Mouse (Mus musculus) MEL (cell line): ENCODE measurements around the gene 4930539E08Rik. TPM values are rescaled to one million over a fixed set of nuclear protein-coding genes. Genes with fewer than 3 reads are reported as not detected.

Experiments used
- DNase-seq: peaks from one replicate; pipeline ENCODE4 v3.0.0; 2011; ENCODE audit warnings: low read depth, low spot score
- H3K27ac ChIP-seq: 2 replicates; pipeline ENCODE4 v1.5.1; 2012; ENCODE audit warnings: low read depth, mild to moderate bottlenecking, control low read depth, low read length, moderate library complexity; ENCODE audit not compliant: control insufficient read depth
- H3K27me3 ChIP-seq, 2 experiments: fragments of 150-350 bp in 1 of 2; sonication (generic) in 1 of 2; 2 replicates each; pipeline ENCODE4 v1.6.1; 2012; ENCODE audit warnings: low read length in 2 of 2, mild to moderate bottlenecking in 2 of 2, improper control_type of control experiment in 1 of 2, moderate library complexity in 1 of 2; ENCODE audit not compliant: insufficient read depth in 2 of 2, control insufficient read depth in 1 of 2
- H3K36me3 ChIP-seq, 2 experiments: 2 replicates each; pipeline ENCODE4 v1.6.1; 2012 to 2014; ENCODE audit warnings: low read length in 2 of 2, improper control_type of control experiment in 1 of 2, inconsistent platforms in 1 of 2, mild to moderate bottlenecking in 1 of 2; ENCODE audit not compliant: insufficient read depth in 2 of 2, control insufficient read depth in 1 of 2
- H3K4me1 ChIP-seq, 2 experiments: fragments of 150-350 bp in 1 of 2; sonication (generic) in 1 of 2; 2 replicates each; pipeline ENCODE4 v1.6.1; 2012; ENCODE audit warnings: low read length in 2 of 2, improper control_type of control experiment in 1 of 2, mild to moderate bottlenecking in 1 of 2; ENCODE audit not compliant: insufficient read depth in 2 of 2, control insufficient read depth in 1 of 2
- H3K4me3 ChIP-seq, 2 experiments: fragments of 150-350 bp in 1 of 2; sonication (generic) in 1 of 2; 2 replicates each; pipeline ENCODE4 v1.5.1; 2012; ENCODE audit warnings: low read depth in 2 of 2, low read length in 2 of 2, mild to moderate bottlenecking in 2 of 2, moderate library complexity in 2 of 2, control low read depth in 1 of 2, improper control_type of control experiment in 1 of 2; ENCODE audit not compliant: control insufficient read depth in 1 of 2, insufficient read depth in 1 of 2
- H3K79me2 ChIP-seq: 2 replicates; pipeline ENCODE4 v1.6.1; 2012; ENCODE audit warnings: mild to moderate bottlenecking, low read length, moderate library complexity; ENCODE audit not compliant: control insufficient read depth, poor library complexity, insufficient read depth
- H3K9ac ChIP-seq: 2 replicates; pipeline ENCODE4 v1.6.1; 2012; ENCODE audit warnings: low read depth, mild to moderate bottlenecking, control low read depth, low read length, moderate library complexity; ENCODE audit not compliant: control insufficient read depth, poor library complexity, severe bottlenecking
- H3K9me3 ChIP-seq: fragments of 150-350 bp; sonication (generic); replicated peaks from 2 replicates; pipeline ENCODE4 v1.6.1; 2012; ENCODE audit warnings: mild to moderate bottlenecking, low read length, improper control_type of control experiment, moderate library complexity; ENCODE audit not compliant: insufficient read depth
- BHLHE40 ChIP-seq: IDR thresholded peaks from 2 replicates; pipeline ENCODE4 v1.6.1; 2012; ENCODE audit warnings: low read depth, mild to moderate bottlenecking, inconsistent platforms, low read length, improper control_type of control experiment, borderline replicate concordance
- CHD1 ChIP-seq: IDR thresholded peaks from 2 replicates; pipeline ENCODE4 v1.6.1; 2012; ENCODE audit warnings: low read depth, mild to moderate bottlenecking, inconsistent platforms, low read length, improper control_type of control experiment
- CHD2 ChIP-seq: IDR thresholded peaks from 2 replicates; pipeline ENCODE4 v1.6.1; 2011; ENCODE audit warnings: low read length, improper control_type of control experiment
- CTCF ChIP-seq, 3 experiments: IDR thresholded peaks in 2 of 3; conservative IDR thresholded peaks in 1 of 3; 2 replicates each; pipeline ENCODE4 v1.5.1; 2011 to 2012; ENCODE audit warnings: low read length in 3 of 3, low read depth in 2 of 3, mild to moderate bottlenecking in 2 of 3, improper control_type of control experiment in 1 of 3, inconsistent platforms in 1 of 3, mixed read lengths in 1 of 3, moderate library complexity in 1 of 3; ENCODE audit not compliant: control insufficient read depth in 1 of 3, insufficient read depth in 1 of 3, poor library complexity in 1 of 3, severe bottlenecking in 1 of 3
- ELF1 ChIP-seq: IDR thresholded peaks from 2 replicates; pipeline ENCODE4 v1.6.1; 2014; ENCODE audit warnings: low read depth, mild to moderate bottlenecking, inconsistent platforms, low read length, improper control_type of control experiment, moderate library complexity
- EP300 ChIP-seq, 2 experiments: IDR thresholded peaks; 2 replicates each; pipeline ENCODE4 v1.6.1; 2011; ENCODE audit warnings: improper control_type of control experiment in 2 of 2, low read length in 2 of 2, low read depth in 1 of 2, mild to moderate bottlenecking in 1 of 2
- ETS1 ChIP-seq: IDR thresholded peaks from 2 replicates; pipeline ENCODE4 v1.6.1; 2012; ENCODE audit warnings: low read depth, mild to moderate bottlenecking, inconsistent platforms, low read length, improper control_type of control experiment, moderate library complexity
- GATA1 ChIP-seq: IDR thresholded peaks from 2 replicates; pipeline ENCODE4 v1.6.1; 2011; ENCODE audit warnings: low read depth, low read length, improper control_type of control experiment
- HCFC1 ChIP-seq: IDR thresholded peaks from 2 replicates; pipeline ENCODE4 v1.6.1; 2012; ENCODE audit warnings: low read depth, mild to moderate bottlenecking, inconsistent platforms, low read length, improper control_type of control experiment, moderate library complexity
- JUND ChIP-seq: IDR thresholded peaks from 2 replicates; pipeline ENCODE4 v1.6.1; 2011; ENCODE audit warnings: low read depth, mild to moderate bottlenecking, improper control_type of control experiment, low read length
- KAT2A ChIP-seq: conservative IDR thresholded peaks from 2 replicates; pipeline ENCODE4 v1.6.1; 2012; ENCODE audit warnings: low read depth, low read length, improper control_type of control experiment, inconsistent platforms
- MAX ChIP-seq: IDR thresholded peaks from 2 replicates; pipeline ENCODE4 v1.6.1; 2011; ENCODE audit warnings: low read length, improper control_type of control experiment
- MAZ ChIP-seq: IDR thresholded peaks from 2 replicates; pipeline ENCODE4 v1.6.1; 2012; ENCODE audit warnings: low read depth, mild to moderate bottlenecking, inconsistent platforms, low read length, improper control_type of control experiment
- MEF2A ChIP-seq: IDR thresholded peaks from 2 replicates; pipeline ENCODE4 v1.6.1; 2014; ENCODE audit warnings: low read depth, mild to moderate bottlenecking, inconsistent platforms, low read length, improper control_type of control experiment; ENCODE audit not compliant: poor library complexity, insufficient replicate concordance, severe bottlenecking; ENCODE audit errors: extremely low read depth
- MYB ChIP-seq: IDR thresholded peaks from 2 replicates; pipeline ENCODE4 v1.6.1; 2011; ENCODE audit warnings: mild to moderate bottlenecking, low read depth, low read length, improper control_type of control experiment
- NRF1 ChIP-seq: IDR thresholded peaks from 2 replicates; pipeline ENCODE4 v1.6.1; 2014; ENCODE audit warnings: low read depth, mild to moderate bottlenecking, inconsistent platforms, low read length, improper control_type of control experiment, moderate library complexity; ENCODE audit not compliant: poor library complexity, insufficient read depth, severe bottlenecking
- POLR2A ChIP-seq, 2 experiments: IDR thresholded peaks; 2 replicates each; pipeline ENCODE4 v1.6.1; 2011 to 2012; ENCODE audit warnings: low read length in 2 of 2, mild to moderate bottlenecking in 2 of 2, control low read depth in 1 of 2, improper control_type of control experiment in 1 of 2, low read depth in 1 of 2, moderate library complexity in 1 of 2; ENCODE audit not compliant: control insufficient read depth in 1 of 2, insufficient read depth in 1 of 2, poor library complexity in 1 of 2
- POLR2AphosphoS5 ChIP-seq: IDR thresholded peaks from 2 replicates; pipeline ENCODE4 v1.6.1; 2012; ENCODE audit warnings: low read depth, borderline replicate concordance, mild to moderate bottlenecking, inconsistent platforms, low read length, moderate library complexity, mixed read lengths
- RCOR1 ChIP-seq: IDR thresholded peaks from 2 replicates; pipeline ENCODE4 v1.6.1; 2012; ENCODE audit warnings: low read depth, mild to moderate bottlenecking, inconsistent platforms, low read length, improper control_type of control experiment
- SIN3A ChIP-seq: IDR thresholded peaks from 2 replicates; pipeline ENCODE4 v1.6.1; 2012; ENCODE audit warnings: low read length, improper control_type of control experiment, inconsistent platforms
- SMC3 ChIP-seq: IDR thresholded peaks from 2 replicates; pipeline ENCODE4 v1.6.1; 2011; ENCODE audit warnings: low read depth, low read length, improper control_type of control experiment
- TAL1 ChIP-seq: IDR thresholded peaks from 2 replicates; pipeline ENCODE4 v1.6.1; 2012; ENCODE audit warnings: mild to moderate bottlenecking, inconsistent platforms, low read length, moderate library complexity, mixed read lengths
- TBP ChIP-seq: IDR thresholded peaks from 2 replicates; pipeline ENCODE4 v1.8.0; 2011; ENCODE audit warnings: low read depth, low read length, improper control_type of control experiment
- TCF12 ChIP-seq: IDR thresholded peaks from 2 replicates; pipeline ENCODE4 v1.6.1; 2014; ENCODE audit warnings: low read depth, mild to moderate bottlenecking, inconsistent platforms, low read length, improper control_type of control experiment, moderate library complexity
- UBTF ChIP-seq: IDR thresholded peaks from 2 replicates; pipeline ENCODE4 v1.6.1; 2012; ENCODE audit warnings: low read depth, mild to moderate bottlenecking, inconsistent platforms, low read length, improper control_type of control experiment, moderate library complexity, borderline replicate concordance; ENCODE audit not compliant: insufficient read depth
- USF1 ChIP-seq: IDR thresholded peaks from 2 replicates; pipeline ENCODE4 v1.6.1; 2014; ENCODE audit warnings: low read depth, mild to moderate bottlenecking, inconsistent platforms, low read length, improper control_type of control experiment, moderate library complexity
- ZKSCAN1 ChIP-seq: IDR thresholded peaks from 2 replicates; pipeline ENCODE4 v1.6.1; 2012; ENCODE audit warnings: low read depth, mild to moderate bottlenecking, inconsistent platforms, low read length, improper control_type of control experiment, moderate library complexity
- ZMIZ1 ChIP-seq: IDR thresholded peaks from 2 replicates; pipeline ENCODE4 v1.6.1; 2012; ENCODE audit warnings: low read depth, mild to moderate bottlenecking, inconsistent platforms, low read length, improper control_type of control experiment, moderate library complexity
- ZNF384 ChIP-seq: IDR thresholded peaks from 2 replicates; pipeline ENCODE4 v1.6.1; 2012; ENCODE audit warnings: low read depth, mild to moderate bottlenecking, inconsistent platforms, low read length, improper control_type of control experiment
- polyA plus RNA-seq, 2 experiments: library from polyadenylated mRNA; stranded (reverse) in 1 of 2; unstranded in 1 of 2; fragments of >175 nt in 1 of 2; fragments of >200 nt in 1 of 2; gene quantifications; 2 replicates each; pipeline versions ENCODE4 v1.2.1 to v1.2.4; 2012; ENCODE audit warnings: low replicate concordance in 2 of 2, low read depth in 1 of 2; ENCODE audit not compliant: insufficient read length in 2 of 2, insufficient read depth in 1 of 2, missing spikeins in 1 of 2
- total RNA-seq: library from RNA; depleted of rRNA; stranded (reverse); fragments of 300-350 nt; gene quantifications from 2 replicates; pipeline ENCODE4 v1.2.3, GENCODE M21; 2012

The 4930539E08Rik gene
- total and polyA plus RNA-seq, 3 experiments, result 0.01 to 0.04 TPM; not detected in 1

DNA sequence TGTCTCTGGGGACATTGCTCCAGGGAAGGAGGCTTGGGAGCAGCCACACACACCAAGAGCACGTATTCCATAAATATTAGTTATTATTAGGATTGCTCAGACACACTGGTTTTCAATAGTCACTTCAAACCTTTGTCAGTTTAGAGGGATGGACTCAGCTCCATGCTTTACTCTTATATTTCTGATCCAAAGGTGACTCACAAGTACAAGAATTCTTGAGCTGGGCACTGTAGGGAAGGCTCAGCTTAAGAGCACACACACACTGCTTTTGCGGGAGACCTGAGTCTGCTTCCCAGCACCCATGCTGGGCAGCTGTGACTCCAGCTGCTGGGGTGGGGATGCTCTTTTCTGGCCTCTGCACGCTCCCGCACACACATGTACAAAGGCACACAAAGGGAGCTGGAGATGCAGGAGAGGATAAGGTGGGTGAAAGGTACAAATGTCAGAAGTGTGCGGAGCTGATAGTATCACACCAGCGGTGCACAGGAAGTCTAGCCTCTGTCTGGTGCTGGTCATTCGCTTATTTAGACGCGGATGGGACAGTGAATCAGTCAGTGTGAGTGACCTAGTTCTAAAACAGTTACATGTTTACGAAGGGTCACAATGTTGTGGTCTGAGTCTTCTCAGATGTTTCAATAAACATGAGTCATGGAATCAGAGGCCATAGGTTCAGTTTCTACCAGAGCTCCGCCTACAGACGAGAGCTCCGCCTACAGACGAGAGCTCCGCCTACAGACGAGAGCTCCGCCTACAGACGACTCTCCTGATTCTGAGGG, 16.5 kb upstream of the 4930539E08Rik start:
- Histone ChIP-seq H3K9ac (no peak overlapping the region), H3K79me2 (no peaks in the 10 kb centered on the region; the same call in 1 of the 2 replicates)

DNA sequence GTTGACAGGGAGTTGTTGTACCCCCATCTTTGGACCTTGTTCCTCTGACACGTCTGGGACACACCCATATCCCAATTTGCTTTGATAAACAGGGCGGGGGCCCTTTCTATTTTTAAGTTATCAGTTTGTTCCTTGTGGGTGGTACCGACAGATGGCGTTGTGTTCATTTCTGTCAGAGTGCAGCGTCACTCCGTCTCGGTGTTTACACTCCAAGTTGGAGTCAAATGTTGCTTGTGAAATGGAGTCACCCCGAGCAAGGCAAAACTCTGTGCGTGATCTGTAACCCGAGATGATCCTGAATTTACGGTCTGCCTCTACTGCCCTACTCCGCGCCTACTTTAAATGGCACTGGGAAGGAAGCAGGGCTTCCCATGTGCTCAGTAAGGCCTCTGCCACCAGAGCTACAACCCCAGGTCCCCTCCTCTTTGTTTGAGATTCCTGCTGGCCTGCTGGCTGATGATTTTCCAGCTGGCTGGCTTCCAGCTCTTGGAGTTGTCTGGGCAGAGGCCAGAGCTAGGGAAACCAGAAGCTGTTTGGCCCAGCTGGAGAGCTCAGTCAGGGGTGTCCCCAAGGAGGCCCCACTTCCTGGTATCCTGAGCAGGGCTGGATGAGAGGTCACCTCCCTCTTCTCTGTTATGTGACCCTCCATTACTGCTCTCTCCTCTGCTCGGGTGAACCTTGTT, 15.4 kb upstream of the 4930539E08Rik start:
- Histone ChIP-seq H3K27me3 (no peaks in the 10 kb centered on the region), H3K27ac (peak overlapping the region; percentile 72), H3K4me3 (peak overlapping the region; percentile 32 to 39), H3K36me3 (peaks cover 0 to 10% of the 10 kb centered on the region in 2 experiments; a peak in 2 of 4 replicates), H3K79me2 (no peaks in the 10 kb centered on the region; the same call in 1 of the 2 replicates), H3K9me3 (no peaks in the 10 kb centered on the region), H3K4me1 (peaks cover 0 to 20% of the 10 kb centered on the region in 2 experiments; a peak in 3 of 4 replicates), H3K9ac (peak overlapping the region; percentile 63)
- DNase-seq, result peak; percentile 92
- no peak for TF ChIP-seq UBTF
- TF ChIP-seq CTCF (IDR thresholded peaks at IDR 0.05 in 2 of 3, conservative IDR thresholded peaks at IDR 0.05 in 1 of 3; ENCODE audit: control insufficient read depth in 1 of 3, insufficient read depth in 1 of 3, low read depth in 2 of 3, low read length in 3 of 3, poor library complexity in 1 of 3, severe bottlenecking in 1 of 3), result peak; percentile 50 to 73 (median 56); a peak in 5 of 6 replicates
- no peak for TF ChIP-seq CHD1
- TF ChIP-seq ZKSCAN1, result no peak
- no peak for TF ChIP-seq NRF1
- peak; percentile 98 for TF ChIP-seq MEF2A
- peak; percentile 82 for TF ChIP-seq GATA1
- peak; percentile 40 to 52; a peak in 2 of 4 replicates for TF ChIP-seq POLR2A (IDR thresholded peaks at IDR 0.05; ENCODE audit: control insufficient read depth in 1 of 2, insufficient read depth in 1 of 2, low read depth in 1 of 2, low read length in 2 of 2, poor library complexity in 1 of 2)
- TF ChIP-seq SMC3, result peak; percentile 47
- TF ChIP-seq ZNF384, result no peak
- TF ChIP-seq CHD2, result no peak
- TF ChIP-seq MAX, result peak; percentile 70
- TF ChIP-seq ELF1, result peak; percentile 52; the same call in 1 of the 2 replicates
- no peak for TF ChIP-seq JUND
- TF ChIP-seq POLR2AphosphoS5, result peak; percentile 40; the same call in 1 of the 2 replicates
- 0 out of 2 replicates have a peak, but pooled peaks have one; percentile 12 for TF ChIP-seq USF1
- TF ChIP-seq SIN3A, result peak; percentile 95
- TF ChIP-seq TCF12, result peak; percentile 84
- peak; percentile 55; the same call in 1 of the 2 replicates for TF ChIP-seq BHLHE40
- TF ChIP-seq HCFC1, result peak; percentile 70
- peak; percentile 55 to 85 for TF ChIP-seq EP300 (IDR thresholded peaks at IDR 0.05; ENCODE audit: low read depth in 1 of 2, low read length in 2 of 2)
- no peak for TF ChIP-seq MYB

More for the DNA sequence above, 16.5 kb upstream of the 4930539E08Rik start:
- no peak overlapping the region for H3K4me3 ChIP-seq
- TF ChIP-seq ELF1, result no peak
- TF ChIP-seq KAT2A, result no peak
- TF ChIP-seq ZMIZ1, result no peak
- TF ChIP-seq NRF1, result no peak
- TF ChIP-seq GATA1, result no peak
- TF ChIP-seq HCFC1, result no peak
- no peak for TF ChIP-seq USF1
- no peak for TF ChIP-seq TAL1
- no peak for TF ChIP-seq ETS1
- TF ChIP-seq RCOR1, result no peak
- no peak for TF ChIP-seq MYB
- TF ChIP-seq POLR2AphosphoS5, result no peak
- no peak for TF ChIP-seq ZNF384
- TF ChIP-seq TBP, result no peak
- TF ChIP-seq ZKSCAN1, result no peak
- no peak for TF ChIP-seq EP300 (IDR thresholded peaks at IDR 0.05; ENCODE audit: low read depth in 1 of 2, low read length in 2 of 2)
- TF ChIP-seq MAZ, result no peak
- TF ChIP-seq, all 39 proteins: peak for 0
- no peaks in the 10 kb centered on the region for H3K9me3 ChIP-seq
- no peak overlapping the region for H3K27ac ChIP-seq
- H3K27me3 ChIP-seq, result no peaks in the 10 kb centered on the region
- H3K36me3 ChIP-seq, result peaks cover 0 to 10% of the 10 kb centered on the region in 2 experiments; a peak in 2 of 4 replicates
- H3K4me1 ChIP-seq, result peaks cover 0 to 20% of the 10 kb centered on the region in 2 experiments; a peak in 3 of 4 replicates
- DNase-seq, result no peak
